Mouse (Mus musculus) E14TG2a.4 (cell line): ENCODE results near the gene Npc2.

ENCODE experiments used
- CTCF ChIP-seq: conservative IDR thresholded peaks from 2 replicates; pipeline ENCODE4 v1.5.1; 2014; ENCODE audit warnings: low read length
- NANOG ChIP-seq: IDR thresholded peaks from 2 replicates; pipeline ENCODE4 v1.6.1; 2014; ENCODE audit warnings: borderline replicate concordance, low read length, mixed read lengths
- POU5F1 ChIP-seq: IDR thresholded peaks from 2 replicates; pipeline ENCODE4 v1.6.1; 2014; ENCODE audit warnings: low read length, borderline replicate concordance

- no peak for TF ChIP-seq NANOG
- TF ChIP-seq CTCF, result no peak
- TF ChIP-seq POU5F1, result no peak
Measured at GRCm38 (mm10) chr12:84750661-84751060, 22.3 kb downstream of the Npc2 start.
